Mouse (Mus musculus) ovary, adult 18-20 months (tissue): ENCODE measurements around the gene Fndc10.
"Not testable (repeated sequence)": the region's sequence is repeated elsewhere in the genome, so short reads cannot be mapped to it uniquely, and the experiment has no call there.

Experiments
- DNase-seq: peaks from one replicate; pipeline ENCODE4 v3.0.0; 2022; ENCODE audit warnings: low spot score, mixed read lengths

Fndc10 gene

GRCm38 (mm10) chr4:155694111-155694481 is at the start of gene Fndc10:
TSS of gene Fndc10 (plus strand) at chr4:155694342.
- peak; percentile 51 for DNase-seq

- not testable (repeated sequence) for DNase-seq
These were observed 48.8 kb upstream of the Fndc10 start, which contains the start of gene Gm10563 for GRCm38 (mm10) chr4:155645308-155645707. TSS of gene Gm10563 (minus strand) at chr4:155645408.

- no peak for DNase-seq
These were observed 48.4 kb upstream of the Fndc10 start for GRCm38 (mm10) chr4:155645721-155646120.

- no peak for DNase-seq
These were observed 44.8 kb upstream of the Fndc10 start for GRCm38 (mm10) chr4:155649355-155649754.

- peak; percentile 74 for DNase-seq
These were observed 42.4 kb upstream of the Fndc10 start for GRCm38 (mm10) chr4:155651553-155652269.

- no peak for DNase-seq
These were observed 41.7 kb upstream of the Fndc10 start for GRCm38 (mm10) chr4:155652283-155653085.

GRCm38 (mm10) chr4:155653086-155653450 is 41.1 kb upstream of the Fndc10 start, which contains the start of gene Mmp23:
TSS of gene Mmp23 (minus strand) at chr4:155653384.
- no peak for DNase-seq

GRCm38 (mm10) chr4:155653451-155654182 is 40.5 kb upstream of the Fndc10 start:
- no peak for DNase-seq

- no peak for DNase-seq
These were observed 40.0 kb upstream of the Fndc10 start for GRCm38 (mm10) chr4:155654183-155654455.

- DNase-seq, result no peak
These were observed 39.5 kb upstream of the Fndc10 start for GRCm38 (mm10) chr4:155654456-155655298.

GRCm38 (mm10) chr4:155656214-155656751 is 37.9 kb upstream of the Fndc10 start:
- DNase-seq, result no peak

GRCm38 (mm10) chr4:155658961-155659360 is 35.2 kb upstream of the Fndc10 start:
- DNase-seq, result no peak

GRCm38 (mm10) chr4:155660641-155661040 is 33.5 kb upstream of the Fndc10 start:
- DNase-seq, result no peak

- no peak for DNase-seq
These were observed 27.2 kb upstream of the Fndc10 start for GRCm38 (mm10) chr4:155666903-155667302.

GRCm38 (mm10) chr4:155668689-155669597 is 25.2 kb upstream of the Fndc10 start, which contains the start of gene Mib2:
TSS of gene Mib2 (minus strand) at chr4:155669198.
- DNase-seq, result peak; percentile 92

- DNase-seq, result no peak
These were observed 24.5 kb upstream of the Fndc10 start for GRCm38 (mm10) chr4:155669598-155670075.

GRCm38 (mm10) chr4:155670236-155670635 is 23.9 kb upstream of the Fndc10 start:
- DNase-seq, result not testable (repeated sequence)

GRCm38 (mm10) chr4:155672082-155672481 is 22.1 kb upstream of the Fndc10 start:
- DNase-seq, result no peak

- no peak for DNase-seq
These were observed 18.2 kb upstream of the Fndc10 start for GRCm38 (mm10) chr4:155675991-155676390.

- DNase-seq, result not testable (repeated sequence)
These were observed 10.4 kb upstream of the Fndc10 start for GRCm38 (mm10) chr4:155683670-155684277.
